Mouse (Mus musculus) ES-E14 (cell line): ENCODE data around the gene 5430419D17Rik. TPM values are rescaled to one million over a fixed set of nuclear protein-coding genes. Genes with fewer than 3 reads are reported as not detected.

Experiments
- DNase-seq: peaks from one replicate; pipeline ENCODE4 v3.0.0-alpha.2; 2013; ENCODE audit warnings: low read depth, low spot score
- H3K27ac ChIP-seq: 2 replicates; pipeline ENCODE4 v1.5.1; 2012; ENCODE audit warnings: low read depth, mild to moderate bottlenecking, low read length, moderate library complexity, mixed read lengths; ENCODE audit not compliant: poor library complexity, insufficient read depth, severe bottlenecking
- H3K36me3 ChIP-seq: 2 replicates; pipeline ENCODE4 v1.6.1; 2012; ENCODE audit warnings: mild to moderate bottlenecking, low read length, moderate library complexity, mixed read lengths; ENCODE audit not compliant: control insufficient read depth, poor library complexity, insufficient read depth, severe bottlenecking
- H3K4me1 ChIP-seq, 2 experiments: fragments of 150-350 bp in 1 of 2; sonication (generic) in 1 of 2; 2 replicates each; pipeline ENCODE4 v1.6.1; 2012; ENCODE audit warnings: low read length in 2 of 2, mild to moderate bottlenecking in 1 of 2, mixed read lengths in 1 of 2; ENCODE audit not compliant: control insufficient read depth in 2 of 2, insufficient read depth in 2 of 2, poor library complexity in 1 of 2
- H3K4me3 ChIP-seq, 2 experiments: fragments of 150-350 bp in 1 of 2; sonication (generic) in 1 of 2; 2 replicates each; pipeline ENCODE4 v1.5.1; 2012; ENCODE audit warnings: low read length in 2 of 2, low read depth in 1 of 2, mild to moderate bottlenecking in 1 of 2, mixed read lengths in 1 of 2; ENCODE audit not compliant: insufficient read depth in 1 of 2, poor library complexity in 1 of 2, severe bottlenecking in 1 of 2
- H3K9ac ChIP-seq: 2 replicates; pipeline ENCODE4 v1.6.1; 2012; ENCODE audit warnings: low read depth, mild to moderate bottlenecking, low read length, mixed read lengths; ENCODE audit not compliant: poor library complexity, insufficient read depth, severe bottlenecking
- H3K9me3 ChIP-seq: fragments of 150-350 bp; sonication (generic); 2 replicates; pipeline ENCODE4 v1.6.1; 2012; ENCODE audit warnings: low read depth, mild to moderate bottlenecking, low read length; ENCODE audit not compliant: control insufficient read depth, insufficient read depth
- CHD2 ChIP-seq: IDR thresholded peaks from 2 replicates; pipeline ENCODE4 v1.6.1; 2014; ENCODE audit warnings: mild to moderate bottlenecking, low read depth, low read length, inconsistent platforms
- HCFC1 ChIP-seq: IDR thresholded peaks from 2 replicates; pipeline ENCODE4 v1.6.1; 2012; ENCODE audit warnings: low read length, inconsistent platforms, borderline replicate concordance; ENCODE audit not compliant: insufficient read depth
- MAFK ChIP-seq: IDR thresholded peaks from 2 replicates; pipeline ENCODE4 v1.6.1; 2014; ENCODE audit warnings: mild to moderate bottlenecking, low read depth, low read length, inconsistent platforms; ENCODE audit not compliant: insufficient read depth
- ZC3H11A ChIP-seq: IDR thresholded peaks from 2 replicates; pipeline ENCODE4 v1.6.1; 2012; ENCODE audit warnings: low read depth, mild to moderate bottlenecking, inconsistent platforms, low read length, borderline replicate concordance
- ZNF384 ChIP-seq: IDR thresholded peaks from 2 replicates; pipeline ENCODE4 v1.6.1; 2012; ENCODE audit warnings: low read depth, low read length, inconsistent platforms
- in situ Hi-C, 2 experiments: fragments of 600-800 bp; cut with MboI; formaldehyde crosslinking; loops; one replicate each; pipeline ENCODE4 v1.15.1; 2025; ENCODE audit warnings: low sequenced_read_pairs in 2 of 2, inconsistent platforms in 1 of 2; ENCODE audit not compliant: unreplicated experiment in 2 of 2
- total RNA-seq: library from RNA; depleted of rRNA; stranded (reverse); fragments of 300-350 nt; gene quantifications from 2 replicates; pipeline ENCODE4 v1.2.3, GENCODE M21; 2012; rRNA removed

5430419D17Rik gene
- total RNA-seq, 1 experiment = 0.04 TPM

- in situ Hi-C loops = no loop called here
- Histone ChIP-seq H3K36me3 (no peaks in the 10 kb centered on the region), H3K4me3 (no peak overlapping the region), H3K4me1 (no peaks in the 10 kb centered on the region), H3K9me3 (no peaks in the 10 kb centered on the region), H3K9ac (no peak overlapping the region), H3K27ac (no peak overlapping the region)
- DNase-seq = no peak
- TF ChIP-seq ZC3H11A (no peak), CHD2 (no peak), ZNF384 (no peak), HCFC1 (no peak), MAFK (no peak)
Observed at GRCm38 (mm10) chr7:131331688-131332087, 157.5 kb downstream of the 5430419D17Rik start.

GRCm38 (mm10) chr7:131333564-131333963 is 159.4 kb downstream of the 5430419D17Rik start, which contains the start of gene Fam24a:
TSS of gene Fam24a (plus strand) at chr7:131333864.
- in situ Hi-C loops = no loop called here
- H3K4me3 ChIP-seq = no peak within 1 kb of the TSS
- no peak within 1 kb of the TSS for H3K27ac ChIP-seq
- H3K9ac ChIP-seq = no peak within 1 kb of the TSS
- no peaks in the 10 kb centered on the region for H3K36me3 ChIP-seq
- no peaks in the 10 kb centered on the region for H3K9me3 ChIP-seq
- DNase-seq = no peak
- TF ChIP-seq CHD2 (no peak), ZC3H11A (no peak), ZNF384 (no peak), HCFC1 (no peak), MAFK (no peak)
- peaks cover 0 to 4% of the 10 kb centered on the region in 2 experiments; a peak in 2 of 4 replicates for H3K4me1 ChIP-seq

GRCm38 (mm10) chr7:131337502-131338068 is 163.4 kb downstream of the 5430419D17Rik start:
- Histone ChIP-seq H3K9ac (peak overlapping the region; percentile 43; the same call in 1 of the 2 replicates), H3K9me3 (no peaks in the 10 kb centered on the region), H3K36me3 (peaks cover 10% of the 10 kb centered on the region), H3K4me3 (no peak overlapping the region), H3K4me1 (peaks cover 0 to 4% of the 10 kb centered on the region in 2 experiments; a peak in 2 of 4 replicates), H3K27ac (no peak overlapping the region)
- TF ChIP-seq ZNF384 = 0 out of 2 replicates have a peak, but pooled peaks have one; percentile 20
- no peak for TF ChIP-seq CHD2
- in situ Hi-C loops = no loop called here
- no peak for DNase-seq

- TF ChIP-seq ZC3H11A = no peak
- TF ChIP-seq MAFK = no peak
- TF ChIP-seq CHD2 = no peak
- no peak for TF ChIP-seq ZNF384
- TF ChIP-seq HCFC1 = no peak
- in situ Hi-C loops = no loop called here
- Histone ChIP-seq H3K4me1 (peaks cover 0 to 2% of the 10 kb centered on the region in 2 experiments; a peak in 1 of 4 replicates), H3K4me3 (no peak overlapping the region), H3K9ac (no peak overlapping the region), H3K27ac (no peak overlapping the region), H3K9me3 (no peaks in the 10 kb centered on the region), H3K36me3 (peaks cover 23% of the 10 kb centered on the region)
- DNase-seq = no peak
Observed at GRCm38 (mm10) chr7:131345856-131346541, 171.8 kb downstream of the 5430419D17Rik start.

Other genes with a start within 250 kb of the 5430419D17Rik start
- 76.9 and 96.3 TPM in 2 replicates for gene Htra1, start 238.3 kb upstream of the 5430419D17Rik start, total RNA-seq
- 0.27 TPM in 1 of 2 replicates, not detected in the other for gene Dmbt1, start 142.3 kb upstream of the 5430419D17Rik start, total RNA-seq
- not detected in 2 replicates for gene 4933402N03Rik, start 28.1 kb upstream of the 5430419D17Rik start, total RNA-seq
- 0.16 and 0.71 TPM in 2 replicates for gene Cuzd1, start 147.9 kb downstream of the 5430419D17Rik start, total RNA-seq
- gene Fam24b, start 155.1 kb downstream of the 5430419D17Rik start, total RNA-seq = not detected in 2 replicates
- gene Fam24a, start 159.5 kb downstream of the 5430419D17Rik start, total RNA-seq = not detected in 2 replicates
- gene 2310057M21Rik, start 188.4 kb downstream of the 5430419D17Rik start, total RNA-seq = 14.3 and 23.1 TPM in 2 replicates
- gene Pstk, start 196.7 kb downstream of the 5430419D17Rik start, total RNA-seq = 44.5 and 50.6 TPM in 2 replicates
- 9.1 and 9.2 TPM in 2 replicates for gene Ikzf5, start 236.1 kb downstream of the 5430419D17Rik start, total RNA-seq
- 11.8 and 22.4 TPM in 2 replicates for gene Acadsb, start 236.2 kb downstream of the 5430419D17Rik start, total RNA-seq